Mouse (Mus musculus) CH12.LX (cell line): ENCODE results near the gene Lipc. TPM values are rescaled to one million over a fixed set of nuclear protein-coding genes. Genes with fewer than 3 reads are reported as not detected.
A peak's percentile ranks its signal among the peaks of the same experiment; 100 is the strongest.

Experiments
- DNase-seq: peaks from one replicate; pipeline ENCODE4 v3.0.0-alpha.2; 2013; ENCODE audit errors: extremely low read depth
- H3K27ac ChIP-seq: 2 replicates; pipeline ENCODE4 v1.5.1; 2012; ENCODE audit warnings: low read depth, mild to moderate bottlenecking, control low read depth, moderate library complexity; ENCODE audit not compliant: insufficient read depth
- H3K27me3 ChIP-seq: replicated peaks from 2 replicates; pipeline ENCODE3; 2012; ENCODE audit warnings: inconsistent platforms
- H3K36me3 ChIP-seq, 2 experiments: replicated peaks in 1 of 2; 2 replicates each; pipeline versions ENCODE3 to v1.6.1; 2012; ENCODE audit warnings: inconsistent platforms in 1 of 2, low read length in 1 of 2, mild to moderate bottlenecking in 1 of 2, mixed read lengths in 1 of 2, moderate library complexity in 1 of 2; ENCODE audit not compliant: control insufficient read depth in 1 of 2, insufficient read depth in 1 of 2
- H3K4me1 ChIP-seq, 2 experiments: 2 replicates each; pipeline ENCODE4 v1.6.1; 2012; ENCODE audit warnings: inconsistent platforms in 1 of 2, moderate library complexity in 1 of 2; ENCODE audit not compliant: insufficient read depth in 2 of 2, control insufficient read depth in 1 of 2
- H3K4me2 ChIP-seq: 2 replicates; pipeline ENCODE4 v1.6.1; 2012; ENCODE audit warnings: low read depth, mild to moderate bottlenecking, control low read depth; ENCODE audit not compliant: poor library complexity, insufficient read depth, severe bottlenecking
- H3K4me3 ChIP-seq, 3 experiments: fragments of 150-350 bp in 1 of 3; sonication (generic) in 1 of 3; replicated peaks in 1 of 3; 2 replicates each; pipeline versions ENCODE3 to v1.5.1; 2011 to 2012; ENCODE audit warnings: low read depth in 2 of 3, low read length in 2 of 3, mild to moderate bottlenecking in 2 of 3, moderate library complexity in 2 of 3, control low read depth in 1 of 3, improper control_type of control experiment in 1 of 3, inconsistent platforms in 1 of 3, mixed read lengths in 1 of 3; ENCODE audit not compliant: poor library complexity in 1 of 3
- H3K79me2 ChIP-seq: replicated peaks from 2 replicates; pipeline ENCODE4 v1.6.1; 2012; ENCODE audit warnings: mild to moderate bottlenecking, moderate library complexity; ENCODE audit not compliant: control insufficient read depth, poor library complexity, insufficient read depth, severe bottlenecking; ENCODE audit errors: extremely low read depth
- H3K9ac ChIP-seq: 2 replicates; pipeline ENCODE4 v1.6.1; 2012; ENCODE audit warnings: low read depth, mild to moderate bottlenecking, control low read depth, moderate library complexity; ENCODE audit not compliant: insufficient read depth
- H3K9me3 ChIP-seq: replicated peaks from 2 replicates; pipeline ENCODE3; 2012; ENCODE audit warnings: low read length, inconsistent platforms, mixed read lengths
- BHLHE40 ChIP-seq: IDR thresholded peaks from 2 replicates; pipeline ENCODE4 v1.6.1; 2011; ENCODE audit warnings: mild to moderate bottlenecking, low read depth, low read length, improper control_type of control experiment
- CHD2 ChIP-seq: IDR thresholded peaks from 2 replicates; pipeline ENCODE4 v1.6.1; 2011; ENCODE audit warnings: low read length, improper control_type of control experiment
- E2F4 ChIP-seq: IDR thresholded peaks from 2 replicates; pipeline ENCODE4 v1.6.1; 2011; ENCODE audit warnings: low read depth, low read length, improper control_type of control experiment; ENCODE audit not compliant: insufficient replicate concordance
- ELF1 ChIP-seq: IDR thresholded peaks from 2 replicates; pipeline ENCODE4 v1.6.1; 2014; ENCODE audit warnings: low read depth, mild to moderate bottlenecking, inconsistent platforms, low read length, improper control_type of control experiment
- EP300 ChIP-seq: IDR thresholded peaks from 2 replicates; pipeline ENCODE4 v1.6.1; 2011; ENCODE audit warnings: low read length, improper control_type of control experiment
- ETS1 ChIP-seq: conservative IDR thresholded peaks from 2 replicates; pipeline ENCODE4 v1.6.1; 2012; ENCODE audit warnings: low read depth, mild to moderate bottlenecking, inconsistent platforms, low read length, improper control_type of control experiment, moderate library complexity
- IRF4 ChIP-seq: IDR thresholded peaks from 2 replicates; pipeline ENCODE4 v1.6.1; 2014; ENCODE audit warnings: low read depth, mild to moderate bottlenecking, inconsistent platforms, low read length, improper control_type of control experiment
- JUN ChIP-seq: IDR thresholded peaks from 2 replicates; pipeline ENCODE4 v1.6.1; 2011; ENCODE audit warnings: low read depth, mild to moderate bottlenecking, low read length, improper control_type of control experiment, moderate library complexity; ENCODE audit not compliant: insufficient read depth
- KAT2A ChIP-seq: IDR thresholded peaks from 2 replicates; pipeline ENCODE4 v1.6.1; 2012; ENCODE audit warnings: low read length, improper control_type of control experiment, inconsistent platforms; ENCODE audit not compliant: insufficient replicate concordance
- MAX ChIP-seq: IDR thresholded peaks from 2 replicates; pipeline ENCODE4 v1.6.1; 2011; ENCODE audit warnings: low read length, improper control_type of control experiment
- MAZ ChIP-seq: IDR thresholded peaks from 2 replicates; pipeline ENCODE4 v1.6.1; 2012; ENCODE audit warnings: low read depth, mild to moderate bottlenecking, inconsistent platforms, low read length, improper control_type of control experiment, moderate library complexity
- MXI1 ChIP-seq: IDR thresholded peaks from 2 replicates; pipeline ENCODE4 v1.6.1; 2011; ENCODE audit warnings: mild to moderate bottlenecking, low read depth, low read length, improper control_type of control experiment
- MYC ChIP-seq: IDR thresholded peaks from 2 replicates; pipeline ENCODE4 v1.6.1; 2011; ENCODE audit warnings: low read depth, mild to moderate bottlenecking, improper control_type of control experiment, low read length
- NRF1 ChIP-seq: IDR thresholded peaks from 2 replicates; pipeline ENCODE4 v1.6.1; 2014; ENCODE audit warnings: low read depth, mild to moderate bottlenecking, inconsistent platforms, low read length, improper control_type of control experiment, moderate library complexity
- RCOR1 ChIP-seq: conservative IDR thresholded peaks from 2 replicates; pipeline ENCODE4 v1.6.1; 2012; ENCODE audit warnings: low read depth, mild to moderate bottlenecking, inconsistent platforms, low read length, improper control_type of control experiment
- UBTF ChIP-seq: IDR thresholded peaks from 2 replicates; pipeline ENCODE4 v1.6.1; 2012; ENCODE audit warnings: low read depth, mild to moderate bottlenecking, inconsistent platforms, low read length, improper control_type of control experiment, moderate library complexity
- USF1 ChIP-seq: IDR thresholded peaks from 2 replicates; pipeline ENCODE4 v1.6.1; 2014; ENCODE audit warnings: low read depth, mild to moderate bottlenecking, inconsistent platforms, low read length, improper control_type of control experiment
- USF2 ChIP-seq: conservative IDR thresholded peaks from 2 replicates; pipeline ENCODE4 v1.6.1; 2011; ENCODE audit warnings: low read depth, low read length, improper control_type of control experiment
- ZNF384 ChIP-seq: IDR thresholded peaks from 2 replicates; pipeline ENCODE4 v1.6.1; 2012; ENCODE audit warnings: low read depth, low read length, improper control_type of control experiment, inconsistent platforms
- dilution Hi-C: fragments of 300-500 bp; cut with MboI; formaldehyde crosslinking; loops from 2 replicates; pipeline ENCODE4 v1.14.3; 2020; ENCODE audit warnings: low sequenced_read_pairs; ENCODE audit not compliant: extremely low pct_unique_long_range_greater_than_20kb, extremely low pct_ligation_motif_present
- in situ Hi-C: fragments of 300-500 bp; cut with MboI; formaldehyde crosslinking; loops from 3 replicates; pipeline ENCODE4 v1.14.3; 2019; ENCODE audit warnings: low sequenced_read_pairs, low pct_ligation_motif_present, low pct_unique_long_range_greater_than_20kb, mixed read lengths
- polyA plus RNA-seq: library from polyadenylated mRNA; unstranded; fragments of >175 nt; gene quantifications from 2 replicates; pipeline ENCODE4 v1.2.1, GENCODE M21; 2012; ENCODE audit warnings: low read depth; ENCODE audit not compliant: insufficient read length
- total RNA-seq, 2 experiments: library from RNA; depleted of rRNA; stranded (reverse); fragments of 300-350 nt in 1 of 2; fragments of >200 nt in 1 of 2; gene quantifications; 2 replicates each; pipeline ENCODE4 v1.2.3; 2012 to 2014

Gene Lipc
- total and polyA plus RNA-seq, 3 experiments: 5.2 to 24.5 (median 8.6) TPM

DNA sequence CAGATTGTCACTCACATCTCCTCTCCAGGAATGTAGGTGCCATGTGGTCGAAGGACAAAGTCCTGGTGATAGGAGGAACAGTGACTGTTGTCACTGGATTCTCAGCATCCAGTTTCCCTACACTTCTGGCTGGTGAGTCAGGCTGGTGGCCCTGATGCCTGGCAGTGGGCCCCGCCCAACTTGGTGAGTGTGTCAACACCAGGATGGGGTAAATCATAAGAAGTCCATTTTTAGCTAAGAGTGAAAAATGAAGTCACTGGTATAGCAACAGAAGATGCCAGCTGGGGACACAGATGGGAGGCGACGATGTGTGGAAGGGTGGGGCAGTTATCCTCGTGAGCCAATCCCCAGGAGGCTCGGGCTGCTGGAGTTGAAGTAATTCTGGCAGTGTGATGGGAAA is 46.7 kb upstream of the Lipc start:
- in situ Hi-C loops: no loop called here
- DNase-seq: peak; percentile 26
- H3K4me2 ChIP-seq: no peak overlapping the region
- dilution Hi-C loops: no loop called here
- peaks cover 3 to 16% of the 10 kb centered on the region in 2 experiments; a peak in 2 of 4 replicates for H3K4me1 ChIP-seq
- H3K79me2 ChIP-seq: no peaks in the 10 kb centered on the region
- H3K9me3 ChIP-seq: peaks cover 3% of the 10 kb centered on the region
- no peak overlapping the region for H3K9ac ChIP-seq
- no peak for TF ChIP-seq ETS1
- no peak for TF ChIP-seq MAZ
- no peak for TF ChIP-seq KAT2A
- TF ChIP-seq ZNF384: no peak
- TF ChIP-seq UBTF: no peak
- TF ChIP-seq RCOR1: no peak
- no peak for TF ChIP-seq USF2
- TF ChIP-seq EP300: no peak
- TF ChIP-seq IRF4: no peak
- no peak for TF ChIP-seq BHLHE40
- no peak for TF ChIP-seq E2F4
- no peak for TF ChIP-seq USF1
- no peak for TF ChIP-seq JUN
- no peak for TF ChIP-seq NRF1
- TF ChIP-seq MYC: no peak
- no peak for TF ChIP-seq ELF1
- no peak for TF ChIP-seq MAX
- no peak for TF ChIP-seq MXI1
- H3K36me3 ChIP-seq: no peaks in the 10 kb centered on the region
- H3K4me3 ChIP-seq: no peak overlapping the region
- H3K27ac ChIP-seq: no peak overlapping the region
- no peaks in the 10 kb centered on the region for H3K27me3 ChIP-seq

DNA sequence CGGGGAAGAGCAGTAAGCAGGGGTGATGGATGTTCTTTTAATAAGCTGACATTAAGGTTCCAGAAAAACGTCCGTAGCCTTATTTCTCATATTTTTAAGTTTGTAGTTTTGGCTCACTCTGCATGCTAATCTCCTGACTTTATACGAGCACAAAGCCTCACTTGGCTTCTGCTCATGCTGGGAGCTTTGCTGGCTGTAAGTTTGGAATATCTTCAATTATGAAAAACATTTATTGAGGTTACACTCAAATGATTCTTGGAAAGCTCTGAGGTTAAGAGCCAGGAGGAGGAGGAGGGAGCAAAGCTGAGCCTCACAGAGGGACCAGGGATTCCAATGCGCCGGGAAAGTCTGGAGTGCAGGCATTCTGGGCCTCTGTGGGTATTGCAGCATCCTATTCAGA is 41.3 kb upstream of the Lipc start:
- dilution Hi-C loops: no loop called here
- Histone ChIP-seq H3K27me3 (no peaks in the 10 kb centered on the region), H3K4me2 (no peak overlapping the region), H3K4me3 (no peak overlapping the region), H3K36me3 (no peaks in the 10 kb centered on the region), H3K27ac (no peak overlapping the region), H3K9me3 (peaks cover 3% of the 10 kb centered on the region), H3K79me2 (no peaks in the 10 kb centered on the region), H3K9ac (no peak overlapping the region), H3K4me1 (peaks cover under 1 to 4% of the 10 kb centered on the region in 2 experiments; a peak in 1 of 4 replicates)
- in situ Hi-C loops: no loop called here
- no peak for TF ChIP-seq CHD2
- DNase-seq: no peak
